Mouse (Mus musculus): ENCODE measurements around the gene Myrfl.

- TF ChIP-seq CTCF (IDR thresholded peaks at IDR 0.05; ENCODE audit: extremely low read depth, insufficient read depth, insufficient read length, insufficient replicate concordance) (peak; percentile 91), POLR2A (IDR thresholded peaks at IDR 0.05; ENCODE audit: low read depth, low read length) (no peak)
Observed at GRCm38 (mm10) chr10:116848749-116849473, 47.8 kb downstream of the Myrfl start.
